Comparison of ENCODE assay signal across 11 mouse cellular contexts in the genomic region with DNA sequence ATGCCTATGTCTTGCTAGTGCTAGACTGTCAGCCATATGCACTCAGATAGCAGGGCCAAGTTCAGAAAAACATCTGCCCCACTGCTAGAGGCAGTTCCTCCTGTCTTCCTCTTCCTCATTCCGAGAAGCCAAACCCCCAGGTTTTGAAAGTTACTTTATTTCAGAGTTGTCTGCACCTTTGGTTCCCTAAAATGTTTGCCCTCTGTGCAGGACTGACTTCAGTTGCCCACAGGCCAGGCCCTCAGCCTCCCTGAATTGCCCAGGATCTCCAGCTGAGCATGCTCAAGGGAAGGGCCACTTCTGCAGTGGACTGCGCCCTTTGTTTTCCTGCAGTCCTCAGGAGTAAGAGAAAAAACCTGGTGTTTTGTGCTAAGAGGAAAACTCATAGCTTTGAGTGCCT.
DNase-seq lines count a peak whose midpoint lies in the region; ATAC-seq and TF ChIP-seq lines count a peak whose summit lies in the region.
"Had no signal": no experiment of that assay in that cellular context is flagged by ENCODE, and none has a peak within 500 bp of the region (broad histone marks: within the 10 kb centered on the region; RNA-seq: fewer than 3 reads in every experiment).

No protein-coding gene starts in this region.

- H3K4me2 ChIP-seq in lung, embryonic 16.5 days (ENCODE audit: low read depth, low read length), result no peak overlapping the region
- H3K4me2 ChIP-seq in stomach, embryonic 16.5 days (ENCODE audit: low read depth, low read length), result no peak overlapping the region
- H3K4me2 ChIP-seq: forebrain, embryonic 13.5 days; heart, embryonic 12.5 days; stomach, embryonic 15.5 days had no signal

- no peaks in the 10 kb centered on the region for H3K27me3 ChIP-seq in liver, adult 2 months (ENCODE audit: control insufficient read depth, insufficient read depth, low read length)
- no peaks in the 10 kb centered on the region for H3K27me3 ChIP-seq in lung, embryonic 16.5 days (ENCODE audit: control insufficient read depth, insufficient read depth, low read depth, low read length)
- H3K27me3 ChIP-seq in stomach, embryonic 16.5 days (ENCODE audit: control insufficient read depth, insufficient read depth, low read length), result no peaks in the 10 kb centered on the region
- H3K27me3 ChIP-seq: forebrain, embryonic 13.5 days; heart, embryonic 12.5 days; stomach, embryonic 15.5 days had no signal

- H3K4me3 ChIP-seq in liver, adult 2 months (ENCODE audit: insufficient read depth, low read depth, low read length), result no peak overlapping the region
- H3K4me3 ChIP-seq in lung, embryonic 16.5 days (ENCODE audit: low read length), result no peak overlapping the region
- no peak overlapping the region for H3K4me3 ChIP-seq in stomach, embryonic 16.5 days (replicated peaks; ENCODE audit: low read length)
- H3K4me3 ChIP-seq: forebrain, embryonic 13.5 days; heart, embryonic 12.5 days; stomach, embryonic 15.5 days had no signal

- TF ChIP-seq POLR2A in liver, adult 2 months (IDR thresholded peaks at IDR 0.05; ENCODE audit: extremely low read depth, insufficient read depth, low read length), result no peak

- ATAC-seq in common myeloid progenitor, adult 5-6 weeks (replicated peaks; ENCODE audit: low read depth, poor library complexity, severe bottlenecking), result peak; percentile 74
- peak; percentile 81 for ATAC-seq in lung, embryonic 16.5 days (ENCODE audit: low read depth)
- ATAC-seq in stomach, embryonic 16.5 days (ENCODE audit: insufficient read depth, low FRiP score), result no peak
- ATAC-seq: forebrain, embryonic 13.5 days; intestine, embryonic 16.5 days had no signal

- H3K9me3 ChIP-seq in lung, embryonic 16.5 days (ENCODE audit: control insufficient read depth, low read length), result no peaks in the 10 kb centered on the region
- H3K9me3 ChIP-seq in stomach, embryonic 16.5 days (replicated peaks; ENCODE audit: control insufficient read depth, low read length), result no peaks in the 10 kb centered on the region
- H3K9me3 ChIP-seq: forebrain, embryonic 13.5 days; heart, embryonic 12.5 days; stomach, embryonic 15.5 days had no signal

- 94% methylated on average over 2 of the region's 2 CpGs for WGBS in liver, adult 2 months
- WGBS in lung, embryonic 16.5 days, result 69% methylated on average over 2 of the region's 2 CpGs
- 86% methylated on average over 2 of the region's 2 CpGs for WGBS in stomach, embryonic 16.5 days

- no peak overlapping the region for H3K9ac ChIP-seq in liver, adult 2 months (ENCODE audit: low read depth, low read length)
- no peak overlapping the region for H3K9ac ChIP-seq in lung, embryonic 16.5 days (ENCODE audit: low read length)
- H3K9ac ChIP-seq in stomach, embryonic 16.5 days (ENCODE audit: low read length), result no peak overlapping the region
- H3K9ac ChIP-seq: forebrain, embryonic 13.5 days; heart, embryonic 12.5 days; stomach, embryonic 15.5 days had no signal

- TF ChIP-seq CTCF in liver, adult 2 months (IDR thresholded peaks at IDR 0.05; ENCODE audit: low read depth, low read length), result no peak

- H3K27ac ChIP-seq in liver, adult 2 months (replicated peaks; ENCODE audit: insufficient read depth, low read depth, low read length), result no peak overlapping the region
- H3K27ac ChIP-seq in lung, embryonic 16.5 days (ENCODE audit: low read length), result peak overlapping the region; percentile 70
- peak overlapping the region; percentile 37; the same call in 1 of the 2 replicates for H3K27ac ChIP-seq in stomach, embryonic 16.5 days (ENCODE audit: low read length)
- H3K27ac ChIP-seq: forebrain, embryonic 13.5 days; stomach, embryonic 15.5 days had no signal

- H3K36me3 ChIP-seq in liver, adult 2 months (ENCODE audit: control insufficient read depth, insufficient read depth, low read length), result peaks cover 2% of the 10 kb centered on the region; the same call in 1 of the 2 replicates
- peaks cover 56% of the 10 kb centered on the region for H3K36me3 ChIP-seq in lung, embryonic 16.5 days (ENCODE audit: control insufficient read depth, insufficient read depth, low read length)
- peaks cover 30% of the 10 kb centered on the region for H3K36me3 ChIP-seq in stomach, embryonic 16.5 days (ENCODE audit: control insufficient read depth, insufficient read depth, low read length)

- H3K79me2 ChIP-seq in liver, adult 2 months (ENCODE audit: control insufficient read depth, insufficient read depth, low read length), result no peaks in the 10 kb centered on the region

- H3K4me1 ChIP-seq in liver, adult 2 months (ENCODE audit: control insufficient read depth, insufficient read depth, low read length), result no peaks in the 10 kb centered on the region
- H3K4me1 ChIP-seq in lung, embryonic 16.5 days (replicated peaks; ENCODE audit: control insufficient read depth, insufficient read depth, low read length), result no peaks in the 10 kb centered on the region
- H3K4me1 ChIP-seq in stomach, embryonic 16.5 days (ENCODE audit: control insufficient read depth, insufficient read depth, low read length), result no peaks in the 10 kb centered on the region
- H3K4me1 ChIP-seq: forebrain, embryonic 13.5 days; stomach, embryonic 15.5 days had no signal

- peak; percentile 16 for DNase-seq in liver, adult 2 months (ENCODE audit: extremely low read depth, low read depth, low spot score)
- DNase-seq in liver, result no peak
- DNase-seq in urinary bladder, adult 2 months (ENCODE audit: low spot score), result no peak
- DNase-seq in left cerebral cortex, adult 9 months (ENCODE audit: low spot score in 2 of 2), result no peak
